Mouse (Mus musculus) cerebellum, adult 2 months (tissue): Measurements from ENCODE around the gene Scn3b.

Experiments
- CTCF ChIP-seq: fragments of 200-500 bp; IDR thresholded peaks from 2 replicates; pipeline ENCODE4 v1.5.1; 2011; ENCODE audit warnings: low read depth, mild to moderate bottlenecking, control low read depth, low read length, moderate library complexity, borderline replicate concordance; ENCODE audit not compliant: insufficient read depth
- POLR2A ChIP-seq: fragments of 200-500 bp; IDR thresholded peaks from 2 replicates; pipeline ENCODE4 v1.6.1; 2011; ENCODE audit warnings: low read length, control low read depth, borderline replicate concordance; ENCODE audit not compliant: insufficient read depth

- TF ChIP-seq CTCF (no peak), POLR2A (no peak)
Observed at GRCm38 (mm10) chr9:40294210-40294609, 25.2 kb downstream of the Scn3b start.
